8 mouse cellular contexts compared by ENCODE assay signal in the genomic region with DNA sequence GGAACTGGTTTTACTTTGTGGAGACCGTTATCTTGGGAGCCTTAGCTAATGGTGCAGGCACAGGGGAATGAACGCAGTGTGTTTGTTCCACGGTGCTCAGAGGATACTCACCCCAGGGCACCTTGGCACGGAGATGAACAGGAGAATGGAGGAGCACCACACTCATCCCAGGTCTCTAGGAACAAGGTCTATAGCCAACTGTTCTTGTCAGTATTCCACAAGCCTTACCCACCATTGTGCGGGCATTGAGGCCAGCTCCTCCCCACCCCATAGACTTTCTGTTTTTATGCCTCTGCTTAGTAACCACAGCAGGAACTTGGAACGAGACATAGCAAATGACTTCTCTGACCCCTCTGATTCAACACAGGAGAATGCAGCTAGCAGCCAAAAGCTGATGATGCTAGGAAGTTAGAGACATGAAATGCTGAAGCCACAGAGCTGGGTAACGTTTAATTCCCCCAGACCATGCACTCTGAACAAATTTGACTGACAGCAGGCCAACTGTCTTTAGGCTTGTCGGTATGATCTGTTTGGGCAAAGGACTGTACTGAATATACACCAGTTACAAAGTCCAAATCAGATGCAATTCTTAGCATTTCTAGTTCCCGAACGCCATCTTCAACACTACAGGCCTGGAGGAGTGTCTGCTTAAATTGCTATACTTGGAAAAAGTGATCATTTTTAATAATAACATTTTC.
DNase-seq lines count a peak whose midpoint lies in the region; ATAC-seq and TF ChIP-seq lines count a peak whose summit lies in the region.

No protein-coding gene starts in this region.

- no peak overlapping the region for H3K4me2 ChIP-seq in forebrain, embryonic 13.5 days
- H3K4me2 ChIP-seq in heart, postnatal 0 days (ENCODE audit: low read depth, low read length): peak overlapping the region; percentile 10; the same call in 1 of the 2 replicates
- peak overlapping the region; percentile 17; the same call in 1 of the 2 replicates for H3K4me2 ChIP-seq in stomach, embryonic 16.5 days (ENCODE audit: low read depth, low read length)

- peaks cover 5% of the 10 kb centered on the region; the same call in 1 of the 2 replicates for H3K4me1 ChIP-seq in forebrain, embryonic 13.5 days
- peaks cover 8% of the 10 kb centered on the region; the same call in 1 of the 2 replicates for H3K4me1 ChIP-seq in forebrain, embryonic 10.5 days
- H3K4me1 ChIP-seq in brown adipose tissue, adult 24 weeks (ENCODE audit: control insufficient read depth, insufficient read depth, insufficient read length, low read length): no peaks in the 10 kb centered on the region
- no peaks in the 10 kb centered on the region for H3K4me1 ChIP-seq in heart, postnatal 0 days (ENCODE audit: control insufficient read depth, insufficient read depth)
- no peaks in the 10 kb centered on the region for H3K4me1 ChIP-seq in stomach, embryonic 16.5 days (ENCODE audit: control insufficient read depth, insufficient read depth, low read length)

- H3K9ac ChIP-seq in forebrain, embryonic 13.5 days: no peak overlapping the region
- H3K9ac ChIP-seq in heart, postnatal 0 days (replicated peaks; ENCODE audit: low read depth, low read length): no peak overlapping the region
- no peak overlapping the region for H3K9ac ChIP-seq in stomach, embryonic 16.5 days (ENCODE audit: low read length)

- H3K27ac ChIP-seq in forebrain, embryonic 13.5 days: no peak overlapping the region
- H3K27ac ChIP-seq in forebrain, embryonic 10.5 days: no peak overlapping the region
- H3K27ac ChIP-seq in brown adipose tissue, adult 24 weeks (replicated peaks; ENCODE audit: low read depth, low read length): peak overlapping the region; percentile 51; the same call in 1 of the 2 replicates
- no peak overlapping the region; the same call in 1 of the 2 replicates for H3K27ac ChIP-seq in heart, postnatal 0 days (ENCODE audit: low read depth)
- H3K27ac ChIP-seq in stomach, embryonic 16.5 days (ENCODE audit: low read length): no peak overlapping the region
- H3K27ac ChIP-seq in left cerebral cortex, adult 2 months: no peak overlapping the region

- 66% methylated on average over 10 of the region's 10 CpGs for WGBS in forebrain, embryonic 13.5 days
- 86% methylated on average over 10 of the region's 10 CpGs for WGBS in forebrain, embryonic 10.5 days
- 58% methylated on average over 10 of the region's 10 CpGs for WGBS in heart, postnatal 0 days
- WGBS in stomach, embryonic 16.5 days: 41% methylated on average over 10 of the region's 10 CpGs

- H3K27me3 ChIP-seq in forebrain, embryonic 13.5 days: no peaks in the 10 kb centered on the region
- H3K27me3 ChIP-seq in forebrain, embryonic 10.5 days (ENCODE audit: poor library complexity, severe bottlenecking): no peaks in the 10 kb centered on the region
- no peaks in the 10 kb centered on the region for H3K27me3 ChIP-seq in heart, postnatal 0 days (ENCODE audit: control insufficient read depth, insufficient read depth, low read length)
- H3K27me3 ChIP-seq in stomach, embryonic 16.5 days (ENCODE audit: control insufficient read depth, insufficient read depth, low read length): no peaks in the 10 kb centered on the region

- no peak for TF ChIP-seq EP300 in heart, postnatal 0 days (IDR thresholded peaks at IDR 0.05; ENCODE audit: low read depth)

- no peak for TF ChIP-seq CTCF in heart, postnatal 0 days (IDR thresholded peaks at IDR 0.05; ENCODE audit: low read depth)
- no peak for TF ChIP-seq CTCF in left cerebral cortex, adult 2 months (IDR thresholded peaks at IDR 0.05)

- H3K9me3 ChIP-seq in forebrain, embryonic 13.5 days (replicated peaks): no peaks in the 10 kb centered on the region; the same call in 1 of the 2 replicates
- H3K9me3 ChIP-seq in forebrain, embryonic 10.5 days: no peaks in the 10 kb centered on the region
- H3K9me3 ChIP-seq in heart, postnatal 0 days (replicated peaks; ENCODE audit: control insufficient read depth, low read length): no peaks in the 10 kb centered on the region
- no peaks in the 10 kb centered on the region for H3K9me3 ChIP-seq in stomach, embryonic 16.5 days (replicated peaks; ENCODE audit: control insufficient read depth, low read length)

- DNase-seq in forebrain, embryonic 10.5 days (ENCODE audit: extremely low spot score, low spot score): no peak
- peak; percentile 46 for DNase-seq in heart, postnatal 0 days (ENCODE audit: low spot score)
- peak; percentile 14 to 25 for DNase-seq in lung, adult 18-20 months
- DNase-seq in c-Kit-positive CD71-positive TER-119-positive erythroid progenitor cells, embryonic 14.5 days (ENCODE audit: low spot score): no peak
- no peak for DNase-seq in left cerebral cortex, adult 2 months (ENCODE audit: extremely low spot score in 1 of 2, low spot score in 2 of 2)

- no peaks in the 10 kb centered on the region for H3K36me3 ChIP-seq in forebrain, embryonic 13.5 days (ENCODE audit: poor library complexity, severe bottlenecking)
- no peaks in the 10 kb centered on the region for H3K36me3 ChIP-seq in forebrain, embryonic 10.5 days (replicated peaks)
- no peaks in the 10 kb centered on the region for H3K36me3 ChIP-seq in heart, postnatal 0 days (replicated peaks; ENCODE audit: control insufficient read depth, insufficient read depth, low read length)
- H3K36me3 ChIP-seq in stomach, embryonic 16.5 days (ENCODE audit: control insufficient read depth, insufficient read depth, low read length): no peaks in the 10 kb centered on the region

- intact Hi-C loops in left cerebral cortex, adult 2 months (cut with DNase I): loop anchor here (10.0 kb wide), 1 partner anchor 218 kb away; no protein-coding TSS in a partner anchor

- ATAC-seq in forebrain, embryonic 13.5 days: peak; percentile 40; the same call in 1 of the 2 replicates
- peak; percentile 66 for ATAC-seq in heart, postnatal 0 days (ENCODE audit: insufficient read depth, low read depth)
- ATAC-seq in stomach, embryonic 16.5 days (ENCODE audit: insufficient read depth, low FRiP score): peak; percentile 17; the same call in 1 of the 2 replicates

- no peak overlapping the region for H3K4me3 ChIP-seq in forebrain, embryonic 13.5 days
- H3K4me3 ChIP-seq in forebrain, embryonic 10.5 days: no peak overlapping the region
- H3K4me3 ChIP-seq in brown adipose tissue, adult 24 weeks (ENCODE audit: insufficient read depth, low read depth, low read length): peak overlapping the region; percentile 20; the same call in 1 of the 2 replicates
- no peak overlapping the region for H3K4me3 ChIP-seq in heart, postnatal 0 days (ENCODE audit: low read depth, low read length)
- H3K4me3 ChIP-seq in stomach, embryonic 16.5 days (replicated peaks; ENCODE audit: low read length): no peak overlapping the region
- no peak overlapping the region for H3K4me3 ChIP-seq in left cerebral cortex, adult 2 months

Comparison
In these comparisons a context has a peak if more than half of its experiments do, and no peak if none do; other contexts are left out.
1. DNase-seq: peak in heart, postnatal 0 days (single experiment) and lung, adult 18-20 months (2 of 2); none in forebrain, embryonic 10.5 days (single experiment), c-Kit-positive CD71-positive TER-119-positive erythroid progenitor cells, embryonic 14.5 days (single experiment) and left cerebral cortex, adult 2 months (0 of 2).
2. Peak in every context shown above with its lines, with median percentiles within 50 percentile points of each other: ATAC-seq.